Mouse (Mus musculus) heart, adult 18-20 months (tissue): ENCODE results near the gene Fam136a. TPM values are rescaled to one million over a fixed set of nuclear protein-coding genes. Genes with fewer than 3 reads are reported as not detected.

ENCODE experiments used
- DNase-seq, 2 experiments: peaks; one replicate each; pipeline ENCODE4 v3.0.0; 2021 to 2022; ENCODE audit warnings: mixed read lengths in 1 of 2
- total RNA-seq, 2 experiments: library from RNA; stranded (reverse); gene quantifications; 2 replicates each; pipeline ENCODE4 v1.2.3; 2021

The Fam136a gene
- total RNA-seq, 2 experiments from 2014 or later = 28.6 to 28.7 TPM

DNA sequence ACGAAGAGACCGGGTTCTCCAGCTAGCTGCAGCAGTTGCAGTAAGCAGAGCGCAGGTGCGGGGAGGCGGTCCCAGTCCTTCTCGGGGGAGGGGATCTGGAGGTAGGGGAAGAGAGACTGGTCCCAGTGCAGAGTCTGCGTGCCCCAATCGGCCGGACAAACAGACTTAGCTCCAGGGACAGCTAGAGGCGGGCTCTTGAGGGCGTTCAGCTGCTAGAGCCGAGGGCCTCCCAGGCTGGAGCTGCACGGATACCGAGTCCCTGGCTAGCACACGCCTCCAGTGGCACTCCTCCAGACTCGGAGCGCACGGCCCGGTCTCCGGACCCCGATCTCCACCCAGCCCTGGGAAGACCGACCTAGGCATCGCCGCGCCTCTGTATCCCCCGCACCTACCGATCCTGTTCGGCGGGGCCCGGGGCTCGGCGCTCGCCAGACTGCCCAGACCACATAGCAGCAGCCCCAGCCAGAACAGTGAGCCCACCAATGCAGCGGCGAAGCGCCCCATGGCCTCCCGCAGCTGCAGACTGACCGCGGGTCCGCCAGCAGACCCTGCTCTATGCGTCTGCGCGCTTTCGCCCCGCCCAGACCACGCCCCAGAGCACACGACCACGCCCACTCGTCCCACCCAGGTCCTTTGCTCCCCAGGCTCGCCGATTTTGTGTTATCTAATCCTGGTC, 31.3 kb downstream of the Fam136a start, which contains the start of gene Pcyox1:
Gene Pcyox1 (minus strand): TSS at position 574 of the 676 bp plus-strand sequence.
- DNase-seq = peak; percentile 91 to 94

DNA sequence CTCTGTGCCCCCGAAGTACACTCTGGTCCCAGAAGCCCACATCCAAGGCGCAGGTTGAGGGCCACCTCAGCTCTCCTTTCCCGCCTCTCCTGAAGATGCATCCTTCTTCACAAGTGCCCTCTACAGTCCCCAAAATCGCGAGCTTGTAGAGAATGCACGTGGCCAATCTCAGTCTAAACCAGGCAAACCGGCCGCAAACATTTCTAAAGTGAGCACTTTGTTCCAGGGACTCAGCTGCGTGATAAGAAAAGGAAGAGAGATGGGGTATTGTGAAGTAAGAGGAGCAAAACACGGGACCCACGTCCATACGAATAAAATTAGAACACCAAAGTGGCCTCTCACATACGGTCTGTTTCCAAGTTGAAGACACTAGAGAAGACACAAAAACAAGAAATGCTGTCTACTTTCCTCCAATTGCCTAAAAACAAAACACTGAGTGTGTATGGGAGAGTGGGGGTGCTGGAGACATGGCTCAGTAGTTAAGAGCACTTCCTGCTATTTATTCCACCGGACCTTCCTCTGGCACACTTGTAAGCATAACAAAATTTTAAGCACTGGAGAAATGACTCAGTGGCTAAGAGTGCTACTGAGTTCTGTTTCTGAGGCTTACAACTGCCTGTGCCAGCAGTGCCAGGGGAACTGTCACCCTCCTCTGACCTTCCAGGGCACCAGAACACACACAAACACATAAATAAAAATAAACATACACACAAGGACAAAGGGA, 32.0 kb downstream of the Fam136a start:
- no peak for DNase-seq

DNA sequence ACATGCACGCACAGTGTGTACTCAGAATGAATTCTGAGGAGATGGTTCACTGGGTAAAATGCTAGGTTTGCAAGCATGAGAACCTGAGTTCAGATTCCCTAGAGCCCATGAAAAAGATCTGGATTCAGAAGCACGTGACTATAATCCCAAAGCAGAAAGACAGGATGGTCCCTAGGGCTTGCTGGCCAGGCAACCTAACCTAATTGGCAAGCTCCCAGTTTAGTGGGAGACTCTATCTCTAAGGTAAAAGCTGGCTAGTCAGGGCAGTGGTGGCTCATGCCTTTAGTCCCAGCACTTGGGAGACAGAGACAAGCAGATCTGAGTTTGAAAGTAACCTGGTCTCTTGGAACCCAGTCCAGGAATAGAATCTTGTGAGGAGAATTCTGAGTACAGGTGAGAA, 33.5 kb downstream of the Fam136a start:
- no peak for DNase-seq

DNA sequence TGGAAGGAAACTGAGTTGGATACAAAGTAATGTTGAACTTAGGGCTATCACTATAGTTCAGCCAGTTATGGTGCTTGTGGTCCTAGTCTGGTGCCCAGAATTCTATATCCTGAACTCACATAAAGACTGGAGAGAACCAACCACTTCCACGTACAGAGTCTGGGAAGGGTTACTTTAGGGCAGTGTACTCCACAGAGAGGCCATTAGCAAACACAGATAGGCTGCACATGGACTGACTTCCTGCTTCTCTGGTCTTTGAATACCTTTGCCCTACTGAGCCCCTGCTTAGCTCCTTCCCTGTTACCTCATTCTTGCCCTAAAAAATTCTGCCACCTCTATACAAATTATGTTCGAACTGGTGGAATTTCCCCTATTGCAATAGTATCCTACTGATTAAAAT, 34.5 kb downstream of the Fam136a start:
- DNase-seq = no peak

DNA sequence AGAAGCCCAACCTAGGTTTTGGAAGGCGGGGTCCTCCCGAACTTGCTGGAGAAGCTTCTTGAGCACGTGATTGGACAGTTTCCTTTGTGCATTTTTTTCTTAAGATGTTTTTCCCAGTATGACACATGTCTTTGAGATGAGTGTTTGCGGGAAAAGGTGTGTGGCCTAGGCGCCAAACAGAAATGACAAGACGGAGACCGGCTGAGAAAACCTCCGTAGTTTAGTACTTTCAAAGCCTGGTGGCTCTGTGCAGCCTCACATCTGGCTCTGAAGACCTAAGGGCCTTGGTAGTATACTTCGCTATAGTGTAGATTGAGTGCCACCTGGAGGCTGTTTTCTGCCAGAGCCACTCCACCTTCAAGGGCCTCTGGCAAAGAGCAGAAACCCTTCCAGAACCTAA, 35.5 kb downstream of the Fam136a start:
- DNase-seq = peak; percentile 80 to 87

DNA sequence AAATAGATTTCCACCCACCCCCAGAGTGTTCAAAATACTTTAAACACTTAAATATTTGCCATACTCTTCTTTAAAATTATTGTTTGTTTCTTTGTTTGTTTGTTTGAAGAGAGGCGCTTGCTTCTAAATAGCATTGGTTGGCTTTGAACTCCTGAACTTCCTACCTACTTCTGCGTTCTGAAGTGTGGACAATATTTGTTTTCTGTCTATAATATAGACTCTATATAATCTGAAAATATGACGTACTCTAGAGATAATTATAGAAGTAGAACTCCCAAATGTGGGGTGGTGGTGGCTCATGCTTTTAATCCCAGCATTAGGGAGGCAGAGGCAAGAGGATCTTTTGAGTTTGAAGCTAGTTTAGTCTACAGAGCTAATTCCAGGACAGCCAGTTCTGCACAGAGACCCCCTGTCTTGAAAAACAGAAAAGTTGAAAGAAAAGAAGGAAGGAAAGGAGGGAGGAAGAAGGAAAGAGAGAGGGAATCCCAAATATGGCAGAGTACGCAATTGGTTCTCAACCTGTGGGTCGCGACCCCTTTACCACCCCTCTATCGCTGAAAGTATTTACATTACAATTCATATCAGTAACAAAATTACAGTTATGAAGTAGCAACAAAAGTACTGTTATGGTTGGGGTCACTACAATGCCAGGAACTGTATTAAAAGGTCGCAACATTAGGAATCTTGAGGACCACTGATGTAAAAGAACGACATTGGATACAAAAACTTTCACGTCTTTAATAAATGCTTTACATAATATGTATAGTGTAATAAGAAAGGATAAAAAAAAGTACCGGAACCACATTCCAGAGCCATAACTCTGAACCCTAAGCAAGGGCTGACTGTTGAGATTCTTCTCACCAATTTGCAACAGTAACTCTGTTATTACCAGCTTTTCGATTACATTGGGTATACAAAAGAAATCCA, 37.5 kb downstream of the Fam136a start:
- no peak for DNase-seq

DNA sequence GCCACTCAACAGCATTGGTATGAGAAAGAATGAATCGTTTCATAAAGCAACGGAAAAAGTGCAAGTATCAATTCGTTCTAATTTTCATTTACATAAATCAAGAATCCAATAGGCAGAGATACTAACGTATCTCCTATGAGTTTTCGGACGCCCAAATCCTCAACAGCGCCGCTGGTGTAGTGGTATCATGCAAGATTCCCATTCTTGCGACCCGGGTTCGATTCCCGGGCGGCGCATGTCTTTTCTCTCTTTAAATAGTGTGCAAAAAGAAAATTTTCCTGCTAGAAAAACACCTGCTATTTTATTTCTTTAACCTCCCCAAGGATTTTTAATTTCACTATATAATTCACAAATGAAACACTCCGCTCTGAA, 38.3 kb downstream of the Fam136a start:
- peak; percentile 85 to 97 for DNase-seq

DNA sequence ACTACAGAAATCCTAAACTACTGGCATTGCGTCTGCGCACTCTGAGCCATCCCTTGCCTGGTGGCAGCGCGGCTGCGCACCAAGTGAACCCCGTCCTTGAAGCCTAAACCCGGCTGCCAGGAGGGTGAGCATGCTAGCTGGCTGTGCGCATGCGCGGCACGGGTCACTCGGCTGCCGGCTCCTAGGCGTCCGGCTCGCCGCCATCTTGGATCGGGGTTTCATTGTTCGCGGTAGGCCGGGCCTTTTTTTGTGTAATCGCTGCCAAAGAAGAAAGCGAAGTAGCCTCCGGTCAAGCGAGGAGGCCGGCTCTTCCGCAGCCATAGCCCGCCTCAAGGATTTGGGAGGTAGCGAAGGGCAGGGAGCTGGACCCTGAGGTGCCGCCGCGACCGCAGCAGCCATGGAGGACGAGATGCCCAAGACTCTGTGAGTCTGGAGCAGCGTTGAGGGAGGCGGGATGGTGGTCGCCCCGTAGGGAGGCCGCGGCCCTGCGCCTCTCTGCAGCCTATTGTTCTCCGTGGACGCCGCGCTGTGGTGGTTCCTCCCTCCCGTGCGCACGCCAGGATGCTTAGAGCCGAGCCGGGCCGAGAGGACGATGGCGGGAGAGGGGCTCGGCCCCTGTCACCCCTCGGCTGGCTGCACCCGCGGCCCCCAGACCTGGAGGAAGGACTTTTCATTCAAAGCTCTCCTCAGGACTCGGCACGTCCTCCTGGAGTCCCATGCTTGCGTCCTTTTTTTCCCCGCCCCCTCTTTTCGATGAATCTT, 38.8 kb downstream of the Fam136a start, which contains the start of gene Tia1:
Gene Tia1 (plus strand): TSS at position 120 of the 762 bp plus-strand sequence.
- peak; percentile 95 to 99 for DNase-seq

DNA sequence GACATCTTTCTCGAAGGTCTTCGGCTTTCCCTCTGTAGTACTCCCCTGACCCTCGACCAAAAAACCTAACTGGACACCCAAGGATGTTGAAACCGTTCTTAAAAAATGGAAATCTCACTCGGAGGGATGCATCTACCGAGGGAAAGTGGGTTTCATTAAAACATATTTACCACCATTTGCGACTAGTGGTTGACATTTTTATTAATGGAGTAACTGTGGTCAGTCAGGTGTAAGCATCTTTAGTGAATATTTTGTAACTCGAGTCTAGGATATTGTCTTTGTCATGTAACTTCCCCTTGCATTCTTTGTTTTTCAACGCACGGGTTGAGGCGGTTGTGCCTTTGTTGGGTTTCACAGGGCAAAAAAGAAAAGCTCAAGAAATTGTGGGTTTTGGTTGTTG, 39.5 kb downstream of the Fam136a start:
- DNase-seq = no peak

DNA sequence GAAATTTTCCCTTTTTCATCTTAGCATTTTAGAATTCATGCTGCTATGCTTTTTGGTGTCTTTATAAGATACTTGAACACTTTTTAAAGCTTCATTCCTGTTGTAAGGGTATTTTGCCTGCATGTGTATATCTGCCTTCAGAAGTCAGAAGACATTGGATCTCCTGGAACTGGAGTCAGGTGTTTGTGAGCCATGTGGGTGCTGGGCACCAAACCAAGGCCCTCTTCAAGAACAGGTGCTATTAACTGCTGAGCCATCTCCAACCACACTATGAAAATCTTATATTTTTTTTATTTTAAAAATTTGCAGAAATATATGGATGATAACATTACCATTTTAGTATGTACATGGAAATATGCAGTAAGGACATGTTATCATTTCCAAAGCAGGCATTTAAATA, 40.9 kb downstream of the Fam136a start:
- no peak for DNase-seq

DNA sequence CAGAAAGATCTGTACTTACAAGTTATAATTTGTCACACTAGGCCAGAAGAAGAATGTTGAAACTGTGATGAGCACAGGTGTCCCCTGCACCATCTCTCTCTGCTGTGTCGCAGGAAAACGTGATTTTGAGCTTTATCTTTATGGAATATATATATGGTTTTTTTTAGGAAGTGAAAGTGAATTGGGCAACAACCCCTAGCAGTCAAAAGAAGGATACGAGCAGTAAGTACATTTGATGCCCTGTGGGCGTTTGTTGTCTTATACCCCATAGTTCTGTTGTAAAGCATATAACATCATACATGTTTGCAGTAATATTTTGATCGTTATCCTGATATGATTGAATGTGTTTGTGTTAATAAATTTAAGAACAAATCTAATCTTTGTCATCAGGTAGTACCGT, 53.3 kb downstream of the Fam136a start:
- DNase-seq = no peak

DNA sequence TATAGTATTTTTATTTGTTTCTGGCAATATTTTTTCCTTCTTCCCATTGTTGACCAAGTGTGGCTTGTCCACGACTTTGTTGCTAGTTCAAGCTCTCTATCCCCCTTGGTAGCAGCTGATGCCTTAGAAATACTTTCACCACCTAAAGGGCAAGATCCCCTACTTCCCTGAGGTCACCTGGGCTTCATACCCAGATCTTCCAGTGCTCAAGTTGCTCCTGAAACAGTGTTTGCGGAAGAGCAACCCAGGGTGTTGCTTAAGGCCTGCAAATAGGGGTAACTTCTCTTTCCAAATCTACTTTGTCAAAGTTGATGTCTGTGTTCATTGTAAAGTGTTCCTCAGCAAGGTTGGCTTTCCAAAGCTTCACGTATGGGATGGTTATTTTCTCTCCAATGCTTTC, 53.8 kb downstream of the Fam136a start:
- no peak for DNase-seq

Other genes starting within 250 kb of the Fam136a start
- gene Tgfa, start 170.4 kb upstream of the Fam136a start, total RNA-seq = 1 to 10 TPM; 1.2 to 1.7 TPM
- 10 to 100 TPM; 41.2 to 48.5 TPM for gene Snrpg, start 5.7 kb downstream of the Fam136a start, total RNA-seq
- gene Pcyox1, start 31.5 kb downstream of the Fam136a start, total RNA-seq = 10 to 100 TPM; 81.9 to 86.8 TPM
- gene Tia1, start 38.6 kb downstream of the Fam136a start, total RNA-seq = 10 to 100 TPM; 17.2 to 19.3 TPM
- not detected for gene Gm44790, start 61.0 kb downstream of the Fam136a start, total RNA-seq
- gene C87436, start 72.7 kb downstream of the Fam136a start, total RNA-seq = 10 to 100 TPM in 1 of 2 experiments, 1 to 10 TPM in 1; 8.4 to 10.4 TPM
- gene Pcbp1, start 160.7 kb downstream of the Fam136a start, total RNA-seq = 100 to 1,000 TPM; 142 to 150 TPM